Mouse (Mus musculus) CH12.LX (cell line): ENCODE results near the gene RPS10-NUDT3. TPM values are rescaled to one million over a fixed set of nuclear protein-coding genes. Genes with fewer than 3 reads are reported as not detected.

Experiments
- DNase-seq: peaks from one replicate; pipeline ENCODE4 v3.0.0-alpha.2; 2013; ENCODE audit errors: extremely low read depth
- H3K27ac ChIP-seq: 2 replicates; pipeline ENCODE4 v1.5.1; 2012; ENCODE audit warnings: low read depth, mild to moderate bottlenecking, control low read depth, moderate library complexity; ENCODE audit not compliant: insufficient read depth
- H3K27me3 ChIP-seq: replicated peaks from 2 replicates; pipeline ENCODE3; 2012; ENCODE audit warnings: inconsistent platforms
- H3K36me3 ChIP-seq, 2 experiments: replicated peaks in 1 of 2; 2 replicates each; pipeline versions ENCODE3 to v1.6.1; 2012; ENCODE audit warnings: inconsistent platforms in 1 of 2, low read length in 1 of 2, mild to moderate bottlenecking in 1 of 2, mixed read lengths in 1 of 2, moderate library complexity in 1 of 2; ENCODE audit not compliant: control insufficient read depth in 1 of 2, insufficient read depth in 1 of 2
- H3K4me1 ChIP-seq, 2 experiments: 2 replicates each; pipeline ENCODE4 v1.6.1; 2012; ENCODE audit warnings: inconsistent platforms in 1 of 2, moderate library complexity in 1 of 2; ENCODE audit not compliant: insufficient read depth in 2 of 2, control insufficient read depth in 1 of 2
- H3K4me2 ChIP-seq: 2 replicates; pipeline ENCODE4 v1.6.1; 2012; ENCODE audit warnings: low read depth, mild to moderate bottlenecking, control low read depth; ENCODE audit not compliant: poor library complexity, insufficient read depth, severe bottlenecking
- H3K4me3 ChIP-seq, 3 experiments: fragments of 150-350 bp in 1 of 3; sonication (generic) in 1 of 3; replicated peaks in 1 of 3; 2 replicates each; pipeline versions ENCODE3 to v1.5.1; 2011 to 2012; ENCODE audit warnings: low read depth in 2 of 3, low read length in 2 of 3, mild to moderate bottlenecking in 2 of 3, moderate library complexity in 2 of 3, control low read depth in 1 of 3, improper control_type of control experiment in 1 of 3, inconsistent platforms in 1 of 3, mixed read lengths in 1 of 3; ENCODE audit not compliant: poor library complexity in 1 of 3
- H3K79me2 ChIP-seq: replicated peaks from 2 replicates; pipeline ENCODE4 v1.6.1; 2012; ENCODE audit warnings: mild to moderate bottlenecking, moderate library complexity; ENCODE audit not compliant: control insufficient read depth, poor library complexity, insufficient read depth, severe bottlenecking; ENCODE audit errors: extremely low read depth
- H3K9ac ChIP-seq: 2 replicates; pipeline ENCODE4 v1.6.1; 2012; ENCODE audit warnings: low read depth, mild to moderate bottlenecking, control low read depth, moderate library complexity; ENCODE audit not compliant: insufficient read depth
- H3K9me3 ChIP-seq: replicated peaks from 2 replicates; pipeline ENCODE3; 2012; ENCODE audit warnings: low read length, inconsistent platforms, mixed read lengths
- BHLHE40 ChIP-seq: IDR thresholded peaks from 2 replicates; pipeline ENCODE4 v1.6.1; 2011; ENCODE audit warnings: mild to moderate bottlenecking, low read depth, low read length, improper control_type of control experiment
- CHD1 ChIP-seq: IDR thresholded peaks from 2 replicates; pipeline ENCODE4 v1.6.1; 2012; ENCODE audit warnings: low read depth, low read length, improper control_type of control experiment, inconsistent platforms
- CHD2 ChIP-seq: IDR thresholded peaks from 2 replicates; pipeline ENCODE4 v1.6.1; 2011; ENCODE audit warnings: low read length, improper control_type of control experiment
- CTCF ChIP-seq, 2 experiments: IDR thresholded peaks in 1 of 2; conservative IDR thresholded peaks in 1 of 2; 2 replicates each; pipeline ENCODE4 v1.5.1; 2011 to 2012; ENCODE audit warnings: low read depth in 2 of 2, low read length in 2 of 2, improper control_type of control experiment in 1 of 2, inconsistent platforms in 1 of 2, mild to moderate bottlenecking in 1 of 2, moderate library complexity in 1 of 2
- E2F4 ChIP-seq: IDR thresholded peaks from 2 replicates; pipeline ENCODE4 v1.6.1; 2011; ENCODE audit warnings: low read depth, low read length, improper control_type of control experiment; ENCODE audit not compliant: insufficient replicate concordance
- ELF1 ChIP-seq: IDR thresholded peaks from 2 replicates; pipeline ENCODE4 v1.6.1; 2014; ENCODE audit warnings: low read depth, mild to moderate bottlenecking, inconsistent platforms, low read length, improper control_type of control experiment
- EP300 ChIP-seq: IDR thresholded peaks from 2 replicates; pipeline ENCODE4 v1.6.1; 2011; ENCODE audit warnings: low read length, improper control_type of control experiment
- ETS1 ChIP-seq: conservative IDR thresholded peaks from 2 replicates; pipeline ENCODE4 v1.6.1; 2012; ENCODE audit warnings: low read depth, mild to moderate bottlenecking, inconsistent platforms, low read length, improper control_type of control experiment, moderate library complexity
- GABPA ChIP-seq: IDR thresholded peaks from 2 replicates; pipeline ENCODE4 v1.6.1; 2012; ENCODE audit warnings: low read depth, low read length, improper control_type of control experiment, inconsistent platforms; ENCODE audit not compliant: insufficient replicate concordance
- HCFC1 ChIP-seq: IDR thresholded peaks from 2 replicates; pipeline ENCODE4 v1.6.1; 2012; ENCODE audit warnings: low read depth, mild to moderate bottlenecking, inconsistent platforms, low read length, improper control_type of control experiment
- IRF4 ChIP-seq: IDR thresholded peaks from 2 replicates; pipeline ENCODE4 v1.6.1; 2014; ENCODE audit warnings: low read depth, mild to moderate bottlenecking, inconsistent platforms, low read length, improper control_type of control experiment
- JUN ChIP-seq: IDR thresholded peaks from 2 replicates; pipeline ENCODE4 v1.6.1; 2011; ENCODE audit warnings: low read depth, mild to moderate bottlenecking, low read length, improper control_type of control experiment, moderate library complexity; ENCODE audit not compliant: insufficient read depth
- JUND ChIP-seq: conservative IDR thresholded peaks from 2 replicates; pipeline ENCODE4 v1.6.1; 2011; ENCODE audit warnings: low read depth, low read length, improper control_type of control experiment
- KAT2A ChIP-seq: IDR thresholded peaks from 2 replicates; pipeline ENCODE4 v1.6.1; 2012; ENCODE audit warnings: low read length, improper control_type of control experiment, inconsistent platforms; ENCODE audit not compliant: insufficient replicate concordance
- MAFK ChIP-seq: IDR thresholded peaks from 2 replicates; pipeline ENCODE4 v1.6.1; 2011; ENCODE audit warnings: low read length, improper control_type of control experiment; ENCODE audit not compliant: insufficient replicate concordance
- MAX ChIP-seq: IDR thresholded peaks from 2 replicates; pipeline ENCODE4 v1.6.1; 2011; ENCODE audit warnings: low read length, improper control_type of control experiment
- MAZ ChIP-seq: IDR thresholded peaks from 2 replicates; pipeline ENCODE4 v1.6.1; 2012; ENCODE audit warnings: low read depth, mild to moderate bottlenecking, inconsistent platforms, low read length, improper control_type of control experiment, moderate library complexity
- MEF2A ChIP-seq: IDR thresholded peaks from 2 replicates; pipeline ENCODE4 v1.6.1; 2014; ENCODE audit warnings: low read depth, mild to moderate bottlenecking, inconsistent platforms, low read length, improper control_type of control experiment, borderline replicate concordance
- MXI1 ChIP-seq: IDR thresholded peaks from 2 replicates; pipeline ENCODE4 v1.6.1; 2011; ENCODE audit warnings: mild to moderate bottlenecking, low read depth, low read length, improper control_type of control experiment
- MYC ChIP-seq: IDR thresholded peaks from 2 replicates; pipeline ENCODE4 v1.6.1; 2011; ENCODE audit warnings: low read depth, mild to moderate bottlenecking, improper control_type of control experiment, low read length
- NELFE ChIP-seq: IDR thresholded peaks from 2 replicates; pipeline ENCODE4 v1.6.1; 2011; ENCODE audit warnings: low read depth, low read length, improper control_type of control experiment
- NRF1 ChIP-seq: IDR thresholded peaks from 2 replicates; pipeline ENCODE4 v1.6.1; 2014; ENCODE audit warnings: low read depth, mild to moderate bottlenecking, inconsistent platforms, low read length, improper control_type of control experiment, moderate library complexity
- PAX5 ChIP-seq: IDR thresholded peaks from 2 replicates; pipeline ENCODE4 v1.6.1; 2012; ENCODE audit warnings: low read length, inconsistent platforms, mixed read lengths
- POLR2A ChIP-seq: IDR thresholded peaks from 2 replicates; pipeline ENCODE4 v1.6.1; 2011; ENCODE audit warnings: low read depth, mild to moderate bottlenecking, improper control_type of control experiment, low read length
- POLR2AphosphoS2 ChIP-seq: IDR thresholded peaks from 2 replicates; pipeline ENCODE4 v1.6.1; 2011; ENCODE audit warnings: low read depth, low read length, improper control_type of control experiment
- RAD21 ChIP-seq: IDR thresholded peaks from 2 replicates; pipeline ENCODE4 v1.6.1; 2011; ENCODE audit warnings: low read depth, mild to moderate bottlenecking, low read length, improper control_type of control experiment, moderate library complexity
- RCOR1 ChIP-seq: conservative IDR thresholded peaks from 2 replicates; pipeline ENCODE4 v1.6.1; 2012; ENCODE audit warnings: low read depth, mild to moderate bottlenecking, inconsistent platforms, low read length, improper control_type of control experiment
- SIN3A ChIP-seq: IDR thresholded peaks from 2 replicates; pipeline ENCODE4 v1.6.1; 2012; ENCODE audit warnings: low read length, improper control_type of control experiment, inconsistent platforms
- SMC3 ChIP-seq: IDR thresholded peaks from 2 replicates; pipeline ENCODE4 v1.6.1; 2011; ENCODE audit warnings: low read depth, low read length, improper control_type of control experiment
- TBP ChIP-seq: conservative IDR thresholded peaks from 2 replicates; pipeline ENCODE4 v1.6.1; 2011; ENCODE audit warnings: low read depth, low read length, improper control_type of control experiment
- TCF12 ChIP-seq: IDR thresholded peaks from 2 replicates; pipeline ENCODE4 v1.6.1; 2014; ENCODE audit warnings: low read depth, mild to moderate bottlenecking, inconsistent platforms, low read length, improper control_type of control experiment
- UBTF ChIP-seq: IDR thresholded peaks from 2 replicates; pipeline ENCODE4 v1.6.1; 2012; ENCODE audit warnings: low read depth, mild to moderate bottlenecking, inconsistent platforms, low read length, improper control_type of control experiment, moderate library complexity
- USF1 ChIP-seq: IDR thresholded peaks from 2 replicates; pipeline ENCODE4 v1.6.1; 2014; ENCODE audit warnings: low read depth, mild to moderate bottlenecking, inconsistent platforms, low read length, improper control_type of control experiment
- USF2 ChIP-seq: conservative IDR thresholded peaks from 2 replicates; pipeline ENCODE4 v1.6.1; 2011; ENCODE audit warnings: low read depth, low read length, improper control_type of control experiment
- ZC3H11A ChIP-seq: IDR thresholded peaks from 2 replicates; pipeline ENCODE4 v1.6.1; 2012; ENCODE audit warnings: low read depth, mild to moderate bottlenecking, inconsistent platforms, low read length, improper control_type of control experiment
- ZKSCAN1 ChIP-seq: IDR thresholded peaks from 2 replicates; pipeline ENCODE4 v1.6.1; 2012; ENCODE audit warnings: low read depth, inconsistent platforms, low read length, improper control_type of control experiment, borderline replicate concordance
- ZMIZ1 ChIP-seq: IDR thresholded peaks from 2 replicates; pipeline ENCODE4 v1.6.1; 2012; ENCODE audit warnings: low read depth, mild to moderate bottlenecking, inconsistent platforms, low read length, improper control_type of control experiment
- ZNF384 ChIP-seq: IDR thresholded peaks from 2 replicates; pipeline ENCODE4 v1.6.1; 2012; ENCODE audit warnings: low read depth, low read length, improper control_type of control experiment, inconsistent platforms
- dilution Hi-C: fragments of 300-500 bp; cut with MboI; formaldehyde crosslinking; loops from 2 replicates; pipeline ENCODE4 v1.14.3; 2020; ENCODE audit warnings: low sequenced_read_pairs; ENCODE audit not compliant: extremely low pct_unique_long_range_greater_than_20kb, extremely low pct_ligation_motif_present
- in situ Hi-C: fragments of 300-500 bp; cut with MboI; formaldehyde crosslinking; loops from 3 replicates; pipeline ENCODE4 v1.14.3; 2019; ENCODE audit warnings: low sequenced_read_pairs, low pct_ligation_motif_present, low pct_unique_long_range_greater_than_20kb, mixed read lengths
- polyA plus RNA-seq: library from polyadenylated mRNA; unstranded; fragments of >175 nt; gene quantifications from 2 replicates; pipeline ENCODE4 v1.2.1, GENCODE M21; 2012; ENCODE audit warnings: low read depth; ENCODE audit not compliant: insufficient read length
- total RNA-seq, 2 experiments: library from RNA; depleted of rRNA; stranded (reverse); fragments of 300-350 nt in 1 of 2; fragments of >200 nt in 1 of 2; gene quantifications; 2 replicates each; pipeline ENCODE4 v1.2.3; 2012 to 2014

The RPS10-NUDT3 gene
- total and polyA plus RNA-seq, 3 experiments: 30.3 TPM; not detected in 2

DNA sequence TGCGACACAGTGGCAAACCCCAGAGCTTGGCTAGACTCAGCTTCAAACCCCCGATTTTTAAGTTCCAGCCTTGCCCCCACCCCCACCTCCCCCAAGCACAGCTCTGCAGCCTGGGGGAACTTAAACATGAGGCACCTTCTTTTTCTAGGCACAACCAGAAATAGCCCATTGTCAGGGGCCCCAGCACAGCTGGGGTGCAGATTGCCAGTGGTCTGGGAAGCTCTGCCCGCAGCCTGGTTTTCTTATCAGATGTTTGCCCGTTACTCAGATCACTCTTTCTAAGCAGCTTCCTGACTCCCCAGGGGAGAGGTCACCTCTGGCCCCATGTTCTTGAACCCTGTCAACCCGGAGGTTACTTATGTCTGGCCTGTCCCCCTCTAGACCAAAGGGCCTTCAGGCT, 21.4 kb upstream of the RPS10-NUDT3 start:
- H3K4me2 ChIP-seq: peak overlapping the region; percentile 84

DNA sequence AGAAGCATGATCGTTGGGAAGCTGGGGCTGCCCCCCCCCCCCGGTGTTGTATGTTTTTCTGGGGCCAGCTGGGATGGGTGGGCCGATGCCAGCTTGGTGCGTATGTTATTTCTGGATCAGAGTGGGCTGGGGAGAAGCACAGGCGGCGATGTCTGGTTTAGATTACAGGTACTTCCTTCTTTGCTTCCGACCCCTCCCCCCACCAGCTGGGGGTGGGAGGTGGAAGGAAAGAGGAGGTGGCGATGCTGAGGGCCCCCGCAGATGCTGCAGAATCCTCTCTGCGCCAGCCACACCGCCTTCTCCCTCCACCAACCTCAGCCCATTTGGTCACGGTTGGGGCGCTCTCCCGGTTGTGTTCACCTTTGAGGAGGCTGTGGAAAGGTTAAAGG, 21.0 kb upstream of the RPS10-NUDT3 start:
- H3K4me1 ChIP-seq: peaks cover 4 to 31% of the 10 kb centered on the region in 2 experiments
- in situ Hi-C loops: loop anchor here (10.0 kb wide), 1 partner anchor 69 kb away; the partner anchor contains the start of gene Spdef
- DNase-seq: peak; percentile 84
- no peak for TF ChIP-seq E2F4
- TF ChIP-seq USF1: no peak
- peak; percentile 54 for TF ChIP-seq ETS1
- peak; percentile 51; the same call in 1 of the 2 replicates for TF ChIP-seq EP300
- TF ChIP-seq BHLHE40: 0 out of 2 replicates have a peak, but pooled peaks have one; percentile 37
- 0 out of 2 replicates have a peak, but pooled peaks have one; percentile 44 for TF ChIP-seq TBP
- no peak; the same call in 1 of the 2 replicates for TF ChIP-seq IRF4
- TF ChIP-seq SMC3: no peak
- 0 out of 2 replicates have a peak, but pooled peaks have one; percentile 14 for TF ChIP-seq MAFK
- no peak for TF ChIP-seq POLR2A
- TF ChIP-seq KAT2A: no peak
- TF ChIP-seq JUN: no peak
- TF ChIP-seq MYC: peak; percentile 56; the same call in 1 of the 2 replicates
- peak; percentile 49; the same call in 1 of the 2 replicates for TF ChIP-seq NELFE
- peak; percentile 73; the same call in 1 of the 2 replicates for TF ChIP-seq SIN3A
- TF ChIP-seq GABPA: no peak

More for the DNA sequence above, 21.4 kb upstream of the RPS10-NUDT3 start:
- peak; percentile 66 for DNase-seq
- dilution Hi-C loops (no loop called here), in situ Hi-C loops (loop anchor here (10.0 kb wide), 1 partner anchor 68 kb away; the partner anchor contains the start of gene Spdef)
- H3K79me2 ChIP-seq: no peaks in the 10 kb centered on the region
- H3K4me3 ChIP-seq: peak overlapping the region; percentile 54 to 72 (median 58)
- peaks cover 0 to 8% of the 10 kb centered on the region in 2 experiments for H3K36me3 ChIP-seq
- peaks cover 8% of the 10 kb centered on the region for H3K27me3 ChIP-seq
- peak; percentile 70; the same call in 1 of the 2 replicates for TF ChIP-seq EP300
- peak; percentile 86 for TF ChIP-seq ETS1
- peak; percentile 6; the same call in 1 of the 2 replicates for TF ChIP-seq MAZ
- no peak for TF ChIP-seq GABPA
- TF ChIP-seq SIN3A: peak; percentile 68; the same call in 1 of the 2 replicates
- TF ChIP-seq UBTF: no peak
- TF ChIP-seq MEF2A: peak; percentile 89
- 0 out of 2 replicates have a peak, but pooled peaks have one; percentile 8 for TF ChIP-seq JUND
- TF ChIP-seq ELF1: no peak; the same call in 1 of the 2 replicates
- no peak for TF ChIP-seq E2F4
- no peak for TF ChIP-seq SMC3
- 0 out of 2 replicates have a peak, but pooled peaks have one; percentile 64 for TF ChIP-seq TCF12
- TF ChIP-seq CHD2: peak; percentile 70
- no peak for TF ChIP-seq HCFC1
- TF ChIP-seq ZKSCAN1: no peak
- TF ChIP-seq ZMIZ1: no peak
- TF ChIP-seq USF2: no peak
- TF ChIP-seq CHD1: no peak; the same call in 1 of the 2 replicates
- no peak for TF ChIP-seq TBP
- no peak for TF ChIP-seq USF1
- no peak for TF ChIP-seq MAFK
- TF ChIP-seq BHLHE40: peak; percentile 60
- no peak; the same call in 1 of the 2 replicates for TF ChIP-seq JUN
- no peak for TF ChIP-seq PAX5
- no peak for TF ChIP-seq MYC
- no peak; the same call in 1 of the 2 replicates for TF ChIP-seq IRF4
- peak; percentile 2; the same call in 1 of the 2 replicates for TF ChIP-seq NELFE
- no peak for TF ChIP-seq RAD21
- TF ChIP-seq POLR2AphosphoS2: no peak
- no peak for TF ChIP-seq RCOR1
- no peak; the same call in 1 of the 2 replicates for TF ChIP-seq MXI1
- TF ChIP-seq ZNF384: no peak
- no peak for TF ChIP-seq NRF1
- TF ChIP-seq MAX: 0 out of 2 replicates have a peak, but pooled peaks have one; percentile 31
- no peak for TF ChIP-seq ZC3H11A
- no peak for TF ChIP-seq POLR2A
- TF ChIP-seq CTCF (conservative IDR thresholded peaks at IDR 0.05 in 1 of 2, IDR thresholded peaks at IDR 0.05 in 1 of 2; ENCODE audit: low read depth in 2 of 2, low read length in 2 of 2): no peak
- TF ChIP-seq KAT2A: no peak
- peak overlapping the region; percentile 64; the same call in 1 of the 2 replicates for H3K9ac ChIP-seq
- H3K27ac ChIP-seq: peak overlapping the region; percentile 73
- H3K9me3 ChIP-seq: peaks cover 10% of the 10 kb centered on the region
- H3K4me1 ChIP-seq: peaks cover 4 to 31% of the 10 kb centered on the region in 2 experiments

More for the DNA sequence above, 21.0 kb upstream of the RPS10-NUDT3 start:
- Histone ChIP-seq H3K27me3 (peaks cover 8% of the 10 kb centered on the region), H3K4me2 (peak overlapping the region; percentile 84), H3K27ac (peak overlapping the region; percentile 73), H3K36me3 (peaks cover 0 to 6% of the 10 kb centered on the region in 2 experiments), H3K9ac (peak overlapping the region; percentile 64), H3K9me3 (peaks cover 10% of the 10 kb centered on the region), H3K4me3 (peak overlapping the region; percentile 54 to 72 (median 58)), H3K79me2 (no peaks in the 10 kb centered on the region)
- dilution Hi-C loops: no loop called here
